ENCODE assay signal across 19 mouse cellular contexts in genomic region chr2:23077693-23078092, GRCm38 (mm10).
"Had no signal": no experiment of that assay in that cellular context is flagged by ENCODE, and none has a peak within 500 bp of the region (broad histone marks: within the 10 kb centered on the region; RNA-seq: fewer than 3 reads in every experiment).

No protein-coding gene starts in this region.

- H3K4me2 ChIP-seq: liver, embryonic 15.5 days; lung, embryonic 14.5 days; midbrain, embryonic 12.5 days; neural tube, embryonic 13.5 days; neural tube, embryonic 15.5 days had no signal

- H3K4me1 ChIP-seq: liver, embryonic 15.5 days; midbrain, embryonic 10.5 days; midbrain, embryonic 12.5 days; neural tube, embryonic 13.5 days; neural tube, embryonic 15.5 days had no signal

- H3K4me3 ChIP-seq: liver, embryonic 15.5 days; midbrain, embryonic 10.5 days; midbrain, embryonic 12.5 days; myocyte; neural tube, embryonic 13.5 days; neural tube, embryonic 15.5 days had no signal

- H3K27me3 ChIP-seq: liver, embryonic 15.5 days; midbrain, embryonic 12.5 days; neural tube, embryonic 13.5 days; neural tube, embryonic 15.5 days had no signal

- H3K9me3 ChIP-seq: liver, embryonic 15.5 days; midbrain, embryonic 12.5 days; neural tube, embryonic 13.5 days; neural tube, embryonic 15.5 days had no signal

- H3K27ac ChIP-seq: liver, embryonic 15.5 days; midbrain, embryonic 10.5 days; midbrain, embryonic 12.5 days; neural tube, embryonic 13.5 days; neural tube, embryonic 15.5 days had no signal

- DNase-seq: lung, adult 18-20 months; lung, embryonic 14.5 days; lung, postnatal 10 days; lung, postnatal 4 days; midbrain, embryonic 14.5 days; retina, postnatal 1 day; right cerebral cortex, adult 18-20 months; right cerebral cortex, postnatal 25 days; right cerebral cortex, postnatal 4 days; spleen, adult 18-20 months; thymus, adult 18-20 months; thymus, postnatal 14 days; thymus, postnatal 36 days had no signal

- H3K9ac ChIP-seq: liver, embryonic 15.5 days; lung, embryonic 14.5 days; midbrain, embryonic 12.5 days; neural tube, embryonic 13.5 days; neural tube, embryonic 15.5 days had no signal
